Mouse (Mus musculus): ENCODE results near the gene Bmp2k.

Gene Bmp2k

GRCm38 (mm10) chr5:97108333-97108732 is 110.8 kb downstream of the Bmp2k start:
- DNase-seq (ENCODE audit: low spot score) = no peak

DNA sequence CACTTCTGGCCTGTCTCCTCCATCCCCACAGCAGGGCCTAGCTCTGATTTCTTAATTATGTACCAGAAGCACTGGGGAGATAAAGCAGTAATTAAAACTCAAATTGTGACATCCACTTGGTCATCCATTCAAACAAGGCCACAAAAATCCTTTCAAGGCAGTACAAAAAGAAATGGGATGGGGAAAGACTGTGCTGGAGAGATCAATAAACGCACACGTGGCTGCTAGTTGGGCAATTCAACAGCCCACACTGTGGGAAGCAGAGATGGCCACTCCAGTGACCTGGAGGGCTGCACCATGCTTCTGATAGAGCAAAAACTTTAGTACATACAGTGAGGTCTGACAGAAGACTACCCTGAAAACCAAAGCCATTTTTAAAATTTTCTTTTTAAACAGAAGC is 112.6 kb downstream of the Bmp2k start:
- no peak for DNase-seq (ENCODE audit: low spot score)

DNA sequence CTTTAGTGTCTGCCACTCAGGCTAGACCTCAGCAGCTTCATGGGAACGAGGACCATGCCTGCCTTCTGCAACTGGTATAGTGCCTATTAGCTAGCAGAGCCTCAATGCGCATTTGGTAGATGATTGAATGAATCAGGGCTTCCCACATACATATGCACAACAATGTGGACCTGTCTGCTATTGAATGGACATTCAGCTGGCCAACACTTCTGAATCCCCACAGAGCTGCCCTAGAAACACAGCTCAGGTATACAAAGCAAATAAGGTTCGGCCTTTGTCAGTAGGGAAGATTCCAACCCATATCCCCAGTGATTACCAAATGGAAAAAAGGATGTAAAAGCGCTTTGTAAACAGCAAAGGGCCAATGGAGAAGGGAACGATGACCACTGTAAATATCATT is 113.2 kb downstream of the Bmp2k start:
- no peak for DNase-seq (ENCODE audit: low spot score)

DNA sequence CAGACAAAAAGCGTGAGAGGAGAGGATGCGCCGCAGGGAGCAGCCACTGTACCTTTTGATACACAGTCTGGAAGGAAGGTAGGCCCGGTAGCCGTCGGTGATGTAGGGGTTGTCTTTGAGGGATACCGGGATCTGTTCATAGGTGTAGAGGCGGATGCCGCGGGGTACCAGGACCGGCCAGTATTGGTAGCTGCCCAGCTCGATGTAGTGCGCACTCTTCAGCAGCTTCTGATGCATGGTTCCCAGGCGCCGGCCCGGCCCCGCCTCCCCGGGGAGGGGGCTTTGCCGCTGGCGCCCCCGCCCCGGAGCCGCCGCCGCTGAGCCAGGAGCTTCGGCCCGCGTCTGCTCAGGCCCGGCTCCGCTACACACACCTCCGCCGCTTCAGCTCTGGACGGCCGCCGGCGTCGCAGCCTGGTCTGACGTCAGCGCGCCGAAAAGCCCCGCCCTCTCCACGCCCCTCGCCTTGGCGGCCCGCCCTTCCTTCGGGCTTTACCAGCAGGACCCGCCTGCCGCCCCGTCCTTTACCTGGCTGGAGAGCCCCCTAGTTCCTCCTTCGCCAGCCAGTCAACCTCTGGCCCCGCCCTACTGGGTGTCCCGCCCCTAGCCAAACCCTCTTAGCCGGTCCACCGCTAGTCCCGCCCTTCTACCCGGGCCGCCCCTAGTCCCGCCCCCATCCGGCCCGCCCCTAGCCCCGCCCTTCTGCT is 113.9 kb downstream of the Bmp2k start, which contains the start of gene Paqr3:
Paqr3 (minus strand) TSS at position 390 of the 704 bp plus-strand sequence.
- peak; percentile 98 for DNase-seq (ENCODE audit: low spot score)

DNA sequence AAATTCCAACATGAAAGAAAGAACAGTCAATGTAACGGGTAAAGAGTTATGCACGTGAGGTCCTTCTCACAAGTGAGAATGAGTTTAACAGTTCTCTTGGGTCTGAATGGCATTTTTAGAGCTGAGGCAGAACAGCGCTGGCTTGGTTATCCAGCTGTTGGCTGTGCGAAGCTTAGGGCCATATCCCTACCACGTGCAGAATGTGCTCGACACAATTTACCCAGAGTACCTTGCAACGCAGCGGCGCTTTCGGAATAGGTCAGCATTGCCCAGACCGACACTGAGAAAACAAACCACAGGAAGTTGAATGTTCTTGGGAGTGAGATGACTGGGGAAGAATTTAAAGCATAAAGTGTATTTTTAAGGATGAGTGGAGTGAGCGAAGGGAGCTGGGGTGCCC is 127.5 kb downstream of the Bmp2k start:
- no peak for DNase-seq (ENCODE audit: low spot score)

- no peak for DNase-seq (ENCODE audit: low spot score)
Measured at GRCm38 (mm10) chr5:97125459-97125970, 128.0 kb downstream of the Bmp2k start.

DNA sequence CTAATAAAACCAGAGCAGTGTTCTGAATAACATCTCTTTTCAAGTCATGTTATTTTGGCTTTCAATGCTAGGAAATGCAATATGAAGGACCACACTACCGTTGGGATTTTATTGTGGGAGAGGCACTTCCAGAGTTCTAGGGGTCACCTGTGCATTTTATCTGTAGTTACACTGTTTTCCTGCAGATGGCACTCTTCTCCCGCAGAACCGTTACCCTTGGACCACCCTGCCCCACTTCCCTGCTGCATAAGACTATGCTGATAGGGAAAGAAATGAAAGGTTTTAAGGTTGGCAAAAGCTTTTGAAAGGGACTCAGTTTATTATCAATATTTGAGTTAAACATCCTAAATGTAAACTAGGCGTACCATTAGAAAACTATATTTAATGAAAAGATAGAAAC is 128.5 kb downstream of the Bmp2k start:
- peak; percentile 32 for DNase-seq (ENCODE audit: low spot score)

DNA sequence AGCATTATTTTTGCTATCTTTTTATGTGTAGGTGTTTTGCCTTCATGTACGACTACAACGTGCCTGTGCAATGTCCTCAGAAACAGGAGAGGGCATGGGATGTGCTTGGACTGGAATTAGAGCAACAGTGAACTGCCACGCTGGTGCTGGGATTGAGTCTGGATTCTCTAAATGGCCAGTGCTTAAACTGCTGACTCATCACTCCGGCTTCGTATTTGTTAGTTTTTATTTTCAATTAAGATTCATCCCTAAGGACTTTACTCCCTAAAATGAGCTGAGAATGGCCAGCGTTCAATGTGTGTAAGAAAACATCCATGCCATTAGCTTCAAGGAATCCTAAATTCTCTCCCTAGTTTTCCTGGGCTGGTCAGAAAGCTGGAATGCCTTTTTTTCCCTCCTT is 129.8 kb downstream of the Bmp2k start:
- no peak for DNase-seq (ENCODE audit: low spot score)

DNA sequence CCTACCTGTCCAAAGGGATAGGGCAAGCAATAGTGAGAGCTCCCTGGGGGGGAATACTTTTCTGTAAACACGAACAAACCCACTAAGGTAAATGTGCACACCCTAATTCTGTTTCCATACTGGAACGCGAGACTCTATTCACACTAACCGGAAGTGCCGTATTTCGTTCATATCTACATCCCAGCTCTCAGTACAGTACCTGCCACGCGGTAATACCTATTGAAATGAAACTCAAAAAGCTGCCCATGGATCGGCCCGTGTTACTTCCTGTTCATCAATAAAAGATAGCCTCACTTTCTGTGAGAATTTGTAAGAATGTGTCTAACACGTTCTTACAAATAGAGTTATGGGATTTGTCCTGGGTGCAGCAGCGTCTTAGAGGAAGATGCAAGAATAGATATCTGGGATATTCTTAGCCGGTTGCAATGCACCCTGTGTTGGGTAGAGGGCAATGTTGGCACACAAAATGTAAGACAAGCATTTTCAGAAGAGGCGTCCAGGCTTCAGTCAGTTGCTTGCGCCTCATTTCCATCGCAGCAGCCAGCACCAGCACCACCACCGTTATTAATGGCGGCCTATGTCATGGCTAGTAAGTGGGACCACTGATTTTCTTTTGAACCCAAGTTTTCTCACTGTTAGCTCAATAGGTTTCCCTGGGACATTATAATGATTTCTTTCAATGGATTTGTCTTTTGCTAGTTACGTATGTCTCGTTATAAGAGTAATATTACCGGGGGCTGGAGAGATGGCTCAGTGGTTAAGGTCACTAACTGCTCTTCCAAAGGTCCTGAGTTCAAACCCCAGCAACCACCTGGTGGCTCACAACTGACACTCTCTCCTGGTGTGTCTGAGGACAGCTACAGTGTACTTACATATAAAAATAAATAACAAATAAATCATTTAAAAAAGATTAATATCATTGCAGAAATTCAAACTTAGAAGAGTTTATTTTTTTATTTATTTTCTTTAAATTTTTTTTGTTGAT is 131.0 kb downstream of the Bmp2k start:
- peak; percentile 51 for DNase-seq (ENCODE audit: low spot score)

DNA sequence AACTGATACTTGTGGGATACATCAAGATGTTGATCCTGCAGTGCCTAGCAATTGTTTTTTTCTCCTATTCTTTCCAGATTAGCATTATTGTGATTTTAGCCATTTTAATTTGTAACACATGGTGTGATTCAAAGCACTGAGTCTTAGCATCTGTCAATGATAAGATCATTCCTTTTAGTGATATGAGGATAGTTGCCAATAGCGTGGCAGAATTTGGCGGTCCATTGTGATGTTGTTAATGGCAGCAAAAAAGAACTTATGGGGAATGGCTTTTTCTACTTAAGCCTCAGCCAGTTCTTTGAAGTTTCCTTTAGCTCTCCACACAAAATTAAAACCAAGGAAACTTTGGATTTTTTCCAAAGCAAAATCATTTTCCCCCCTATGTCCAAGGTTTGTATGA is 132.1 kb downstream of the Bmp2k start:
- no peak for DNase-seq (ENCODE audit: low spot score)

DNA sequence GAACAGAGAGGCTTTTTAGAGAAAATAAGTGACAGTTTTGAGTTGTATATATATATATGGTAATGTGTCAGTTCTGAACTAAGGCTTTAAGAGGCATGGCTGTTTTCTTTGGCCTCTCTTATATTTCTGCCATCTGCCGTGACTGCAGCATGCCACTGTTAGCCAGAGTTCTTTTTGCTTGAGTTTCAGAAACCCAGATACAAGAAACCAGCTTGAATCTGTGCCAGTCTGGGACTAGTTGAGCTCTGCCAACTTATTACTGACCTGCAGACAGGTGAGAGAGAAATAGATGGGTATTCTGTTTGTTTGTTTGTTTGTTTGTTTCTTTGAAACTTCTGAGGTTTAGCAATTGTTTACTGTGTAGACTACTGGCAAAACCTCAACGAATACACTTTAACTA is 137.8 kb downstream of the Bmp2k start:
- DNase-seq (ENCODE audit: low spot score) = no peak
